Mouse (Mus musculus): ENCODE measurements around the gene Il18bp.

Il18bp gene

GRCm38 (mm10) chr7:102000921-102001630 is 17.4 kb downstream of the Il18bp start:
- DNase-seq, result peak; percentile 39

- no peak for DNase-seq
These were observed 18.2 kb downstream of the Il18bp start for GRCm38 (mm10) chr7:102000296-102000695.

GRCm38 (mm10) chr7:101999461-102000151 is 18.9 kb downstream of the Il18bp start:
- DNase-seq, result peak; percentile 55

- DNase-seq, result peak; percentile 88
These were observed 20.1 kb downstream of the Il18bp start for GRCm38 (mm10) chr7:101998194-101998927.

- DNase-seq, result no peak
These were observed 24.2 kb downstream of the Il18bp start for GRCm38 (mm10) chr7:101994241-101994640.

GRCm38 (mm10) chr7:101985081-101985480 is 33.4 kb downstream of the Il18bp start:
- DNase-seq, result no peak

- no peak for DNase-seq
These were observed 35.8 kb downstream of the Il18bp start for GRCm38 (mm10) chr7:101982735-101983134.

- DNase-seq, result no peak
These were observed 44.0 kb downstream of the Il18bp start for GRCm38 (mm10) chr7:101974505-101974904.

GRCm38 (mm10) chr7:101973730-101974129 is 44.8 kb downstream of the Il18bp start:
- no peak for DNase-seq

GRCm38 (mm10) chr7:101971721-101972120 is 46.8 kb downstream of the Il18bp start:
- no peak for DNase-seq

GRCm38 (mm10) chr7:101970821-101971461 is 47.5 kb downstream of the Il18bp start:
- peak; percentile 77 for DNase-seq

- DNase-seq, result no peak
These were observed 48.1 kb downstream of the Il18bp start for GRCm38 (mm10) chr7:101970429-101970775.

GRCm38 (mm10) chr7:101969694-101970428 is 48.6 kb downstream of the Il18bp start:
- DNase-seq, result peak; percentile 85

- no peak for DNase-seq
These were observed 49.7 kb downstream of the Il18bp start for GRCm38 (mm10) chr7:101968751-101969150.

GRCm38 (mm10) chr7:101967256-101967655 is 51.2 kb downstream of the Il18bp start:
- DNase-seq, result no peak

- no peak for DNase-seq
These were observed 52.9 kb downstream of the Il18bp start for GRCm38 (mm10) chr7:101965606-101966005.

All from cerebellum, adult 11 months (tissue).